Mouse (Mus musculus) heart, adult 8-10 months (tissue): ENCODE measurements around the gene Gm17662. TPM values are rescaled to one million over a fixed set of nuclear protein-coding genes. Genes with fewer than 3 reads are reported as not detected.

Experiments used
- DNase-seq: peaks from one replicate; pipeline ENCODE4 v3.0.0; 2022; ENCODE audit warnings: low spot score
- total RNA-seq, 4 experiments: library from RNA; stranded (reverse); gene quantifications; 2 replicates each; pipeline ENCODE4 v1.2.4; 2022

The Gm17662 gene
- total RNA-seq, 4 experiments from 2014 or later: not detected

DNA sequence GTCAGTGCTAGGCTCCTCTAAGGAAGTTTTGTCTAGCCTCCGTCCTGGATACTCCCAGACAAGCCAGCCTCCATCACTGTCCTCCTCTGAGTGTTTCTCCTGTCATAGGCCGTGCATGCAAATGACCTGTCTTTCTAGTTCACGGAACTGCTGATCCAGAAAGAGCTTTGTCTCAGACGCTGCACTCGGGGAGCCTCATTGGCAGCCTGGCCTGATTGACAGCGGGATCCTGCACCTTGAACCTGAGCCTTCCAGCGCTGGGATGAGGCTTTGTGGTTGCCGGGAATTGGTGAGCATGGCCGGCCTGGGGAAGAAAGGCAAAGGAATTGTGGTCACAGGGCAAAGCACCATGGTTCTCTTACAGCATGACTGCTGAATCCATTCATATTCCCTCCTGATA is 30.4 kb downstream of the Gm17662 start:
- no peak for DNase-seq

DNA sequence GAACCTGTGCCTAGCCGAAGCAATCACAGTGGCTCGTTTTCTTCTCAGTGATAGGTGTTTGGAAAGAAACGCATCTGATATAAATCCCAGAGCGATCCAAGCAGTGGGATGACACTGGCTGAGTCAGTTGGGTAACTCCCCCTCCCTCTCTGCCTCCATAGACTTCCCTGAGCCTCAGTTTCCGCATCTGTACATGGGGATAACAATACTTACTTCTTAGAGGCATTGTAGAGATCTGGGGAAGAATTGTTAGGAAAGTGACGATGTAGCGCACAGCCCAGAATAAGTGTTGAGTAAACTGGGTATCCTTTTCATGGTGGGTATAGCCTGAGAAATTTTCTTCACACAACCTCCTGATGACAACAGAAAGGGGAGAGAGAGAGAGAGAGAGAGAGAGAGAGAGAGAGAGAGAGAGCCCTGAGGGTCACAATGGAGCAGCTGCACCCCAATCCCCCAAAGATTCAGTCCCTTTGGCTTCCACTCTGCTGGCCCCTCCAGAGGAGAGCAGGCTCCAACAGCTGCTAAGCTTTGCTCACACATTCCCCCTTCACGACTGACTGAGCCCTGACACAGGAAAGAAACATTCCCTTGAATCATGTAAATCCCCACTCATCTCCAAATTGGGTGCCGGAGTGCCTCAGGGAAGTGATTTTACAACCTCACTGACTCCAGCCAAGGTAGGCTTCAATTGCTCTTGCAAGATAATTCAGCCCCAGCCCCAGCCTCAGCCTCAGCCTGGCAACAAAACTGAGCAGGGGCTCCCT is 31.6 kb downstream of the Gm17662 start:
- DNase-seq: no peak

DNA sequence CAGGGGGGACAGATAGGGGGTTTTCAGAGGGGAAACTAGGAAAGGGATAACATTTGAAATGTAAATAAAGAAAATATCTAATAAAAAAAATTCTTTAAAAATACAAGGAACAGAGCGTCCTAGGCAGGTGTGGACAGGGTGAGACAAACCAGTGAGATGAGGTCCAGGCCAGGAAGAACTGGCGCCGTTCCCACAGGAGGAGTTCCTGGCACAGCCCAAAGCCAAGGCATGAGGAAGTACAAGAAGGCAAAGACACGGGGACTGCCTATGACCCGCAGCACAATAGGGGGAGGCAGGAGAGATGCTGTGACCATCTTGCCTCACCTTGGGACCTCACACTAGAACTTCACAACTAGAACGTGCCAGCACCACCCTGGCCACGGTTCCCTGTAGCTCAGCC is 34.6 kb downstream of the Gm17662 start:
- no peak for DNase-seq

DNA sequence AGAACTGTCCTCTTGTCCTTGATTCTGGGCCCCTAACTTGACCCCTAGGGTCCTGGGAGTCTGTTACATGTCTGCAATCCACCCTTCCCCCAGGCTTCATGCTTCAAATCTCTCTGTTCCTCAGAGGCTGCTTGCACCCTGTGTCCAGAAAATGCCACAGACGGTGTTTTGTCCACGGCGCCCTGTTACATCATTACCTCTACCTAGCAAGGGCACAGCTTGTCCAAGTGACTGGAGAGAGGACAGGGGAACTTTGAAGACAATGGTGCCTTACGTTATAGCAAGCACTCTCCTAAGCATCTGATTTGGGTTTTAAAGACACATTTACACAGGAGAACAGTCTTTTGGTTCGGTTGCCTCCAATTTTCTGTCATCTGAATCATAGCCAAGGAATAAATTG is 36.5 kb downstream of the Gm17662 start:
- DNase-seq: no peak

GRCm38 (mm10) chr4:104894004-104894734 is 37.0 kb downstream of the Gm17662 start:
- DNase-seq: peak; percentile 10

GRCm38 (mm10) chr4:104902836-104903235 is 45.7 kb downstream of the Gm17662 start:
- no peak for DNase-seq

GRCm38 (mm10) chr4:104905049-104905448 is 47.9 kb downstream of the Gm17662 start:
- DNase-seq: no peak

Other genes starting within 250 kb of the Gm17662 start
- gene C8b, start 91.0 kb upstream of the Gm17662 start, total RNA-seq: not detected
- not detected for gene C8a, start 19.1 kb downstream of the Gm17662 start, total RNA-seq
- gene Fyb2, start 56.1 kb downstream of the Gm17662 start, total RNA-seq: under 1 TPM in 2 of 4 experiments, not detected in 2; 0.09 TPM